Mouse (Mus musculus) R1 (cell line): ENCODE results near the gene Tgfb1i1.
A peak's percentile ranks its signal among the peaks of the same experiment; 100 is the strongest.

Experiments used
- DNase-seq: peaks from one replicate; pipeline ENCODE4 v3.0.0-alpha.2; 2018; ENCODE audit warnings: low read depth, low spot score

The Tgfb1i1 gene

DNA sequence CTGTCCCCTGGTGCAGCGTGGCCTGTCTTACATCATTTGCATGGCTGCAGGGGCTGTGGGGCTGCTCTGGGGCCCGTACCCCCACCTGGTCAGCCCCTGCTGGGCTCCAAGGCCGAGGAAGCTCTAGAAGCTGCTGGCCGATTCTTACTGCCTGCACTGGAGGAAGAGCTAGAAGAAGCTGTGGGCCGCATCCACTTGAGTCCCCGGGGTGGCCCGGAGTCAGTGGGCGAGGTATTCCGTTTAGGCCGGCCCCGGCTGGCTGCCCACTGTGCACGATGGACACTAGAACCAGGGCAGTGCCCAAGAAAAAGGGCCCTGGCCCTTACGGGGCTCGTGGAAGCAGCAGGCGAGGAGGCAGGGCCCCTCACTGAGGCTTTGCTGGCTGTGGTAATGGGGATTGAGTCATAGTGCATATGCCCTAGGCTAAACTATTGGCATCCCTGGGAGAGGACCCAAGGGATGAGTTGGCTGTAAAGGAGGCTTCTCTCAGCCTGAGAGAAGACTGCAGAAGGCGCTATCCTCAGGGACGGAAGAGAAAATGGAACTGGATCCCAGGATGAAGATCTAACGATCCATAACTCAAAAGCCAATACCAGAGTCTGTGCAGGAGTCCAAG, 2.1 kb upstream of the Tgfb1i1 start:
- DNase-seq = no peak

DNA sequence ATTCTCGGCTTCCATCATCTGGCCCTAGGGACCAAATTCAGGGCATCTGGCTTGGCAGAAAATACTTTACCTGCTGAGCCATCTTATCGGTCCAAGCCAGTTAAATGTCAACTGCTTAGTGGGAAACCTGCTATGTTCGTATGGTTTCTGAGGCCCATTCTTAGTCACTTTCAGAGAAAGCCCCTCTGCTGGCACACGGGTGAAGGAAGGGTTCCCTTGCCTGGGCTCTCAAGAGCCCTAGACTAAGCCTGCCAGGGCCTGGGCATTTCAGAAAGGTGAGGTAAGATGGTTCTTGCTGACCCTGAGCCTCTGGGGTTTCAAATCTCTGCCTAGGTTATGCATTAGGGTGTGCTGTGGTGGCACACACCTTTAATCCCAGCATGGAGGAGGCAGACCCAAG, 1.1 kb upstream of the Tgfb1i1 start:
- DNase-seq = no peak

DNA sequence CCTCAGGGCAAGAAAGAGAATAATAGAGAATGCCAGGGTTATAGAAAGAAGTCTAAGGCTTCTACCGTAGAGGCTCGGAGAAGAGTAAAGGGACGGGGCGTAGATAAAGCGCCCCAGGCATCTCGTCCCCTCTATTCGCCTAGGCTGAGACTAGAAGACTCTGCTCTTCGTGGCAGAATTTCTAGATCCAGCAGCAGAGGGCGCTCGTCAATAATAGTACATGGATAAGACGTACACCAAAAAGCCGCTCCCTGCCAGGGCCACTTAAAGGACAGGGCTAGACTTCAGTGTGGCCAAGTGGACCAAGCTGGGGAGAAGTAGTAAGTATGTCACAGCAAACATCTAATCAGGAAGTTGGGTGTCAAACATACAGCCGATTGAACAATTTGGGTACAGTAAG, 831 bp downstream of the Tgfb1i1 start:
- DNase-seq = peak; percentile 83

DNA sequence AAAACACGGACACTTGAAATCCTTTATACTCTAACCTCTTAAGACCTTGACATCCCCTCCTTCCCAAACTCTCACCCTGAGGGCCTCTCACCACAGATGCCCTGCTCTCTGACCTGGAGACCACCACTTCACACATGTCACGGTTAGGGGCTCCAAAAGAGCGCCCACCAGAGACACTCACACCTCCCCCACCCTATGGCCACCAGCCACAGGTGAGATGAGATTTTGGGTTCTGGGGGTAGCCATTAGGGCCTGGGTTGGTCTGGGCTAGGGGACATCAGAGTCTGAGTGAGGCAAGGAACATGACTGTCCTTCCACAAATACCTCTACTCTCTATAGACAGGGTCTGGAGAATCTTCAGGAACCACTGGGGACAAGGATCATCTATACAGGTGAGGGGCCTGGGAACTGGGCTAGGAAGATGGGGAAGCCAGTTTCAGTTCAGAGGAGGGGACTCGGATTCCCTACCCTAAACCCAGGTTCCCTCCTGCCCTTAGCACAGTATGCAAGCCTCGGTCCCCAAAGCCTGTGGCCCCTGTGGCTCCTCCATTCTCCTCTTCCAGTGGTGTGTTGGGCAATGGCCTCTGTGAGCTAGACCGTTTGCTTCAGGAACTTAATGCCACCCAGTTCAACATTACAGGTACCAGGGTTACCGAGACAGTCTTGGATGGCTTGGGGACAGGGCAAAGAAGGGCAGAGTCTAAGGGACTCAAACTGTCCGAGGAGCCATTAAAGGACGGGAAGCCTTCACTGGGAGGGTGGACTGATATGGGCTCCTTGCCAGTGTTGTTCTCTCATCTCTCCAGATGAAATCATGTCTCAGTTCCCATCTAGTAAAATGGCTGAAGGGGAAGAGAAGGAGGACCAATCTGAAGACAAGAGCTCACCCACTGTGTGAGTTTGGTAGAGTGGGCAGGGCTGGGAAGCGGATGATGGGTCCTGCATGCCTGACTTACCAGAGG, 1.8 kb downstream of the Tgfb1i1 start:
- DNase-seq = no peak

DNA sequence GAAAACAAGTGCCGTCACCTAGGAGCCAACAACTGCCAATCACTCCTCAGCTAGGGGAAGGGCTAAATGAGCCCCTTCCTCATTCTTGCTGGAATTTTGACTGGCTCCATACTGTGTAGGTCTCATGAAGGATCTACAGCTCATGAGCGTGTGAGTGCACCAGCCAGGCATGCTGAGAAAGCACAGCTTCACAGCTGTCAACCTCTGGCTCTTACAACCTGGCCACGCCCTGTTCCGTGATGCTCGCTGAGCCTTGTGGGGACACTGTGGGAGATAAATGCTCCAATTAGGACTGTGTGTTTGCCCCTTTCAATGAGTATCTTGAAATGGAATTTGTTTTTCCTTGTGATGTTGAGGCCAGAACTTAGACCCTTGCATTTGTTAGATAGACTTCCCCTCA, 3.4 kb downstream of the Tgfb1i1 start:
- no peak for DNase-seq

DNA sequence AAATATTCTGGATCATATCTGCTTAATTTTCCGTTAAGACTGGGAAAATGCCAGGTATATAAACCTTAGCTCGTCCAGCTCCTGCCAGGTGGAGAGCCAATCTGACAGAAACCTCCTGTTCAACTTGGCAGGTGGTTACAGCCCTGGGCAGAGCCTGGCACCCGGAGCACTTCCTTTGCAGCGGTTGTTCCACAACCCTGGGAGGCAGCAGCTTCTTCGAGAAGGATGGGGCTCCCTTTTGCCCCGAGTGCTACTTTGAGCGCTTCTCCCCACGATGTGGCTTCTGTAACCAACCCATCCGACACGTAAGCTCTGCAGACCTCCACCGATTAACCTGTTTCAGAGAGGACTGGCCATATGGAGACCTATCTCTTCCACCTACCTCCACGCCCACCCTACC, 5.3 kb downstream of the Tgfb1i1 start:
- no peak for DNase-seq

DNA sequence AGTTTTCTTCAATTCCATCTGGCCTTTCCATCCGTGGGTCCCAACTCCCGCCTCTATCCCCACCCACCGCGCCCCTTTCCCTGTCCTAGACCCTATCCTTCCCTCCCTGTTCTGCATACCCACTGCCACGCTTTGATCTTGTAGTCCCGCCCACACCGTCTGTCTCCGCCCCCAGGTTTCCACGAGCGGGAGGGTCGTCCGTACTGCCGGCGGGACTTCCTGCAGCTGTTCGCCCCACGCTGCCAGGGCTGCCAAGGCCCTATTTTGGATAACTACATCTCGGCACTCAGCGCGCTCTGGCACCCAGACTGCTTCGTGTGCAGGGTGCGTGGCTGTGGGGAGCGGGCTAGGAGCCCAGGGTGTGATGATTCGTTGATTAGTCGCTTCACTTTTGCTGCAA, 6.0 kb downstream of the Tgfb1i1 start:
- peak; percentile 65 for DNase-seq

DNA sequence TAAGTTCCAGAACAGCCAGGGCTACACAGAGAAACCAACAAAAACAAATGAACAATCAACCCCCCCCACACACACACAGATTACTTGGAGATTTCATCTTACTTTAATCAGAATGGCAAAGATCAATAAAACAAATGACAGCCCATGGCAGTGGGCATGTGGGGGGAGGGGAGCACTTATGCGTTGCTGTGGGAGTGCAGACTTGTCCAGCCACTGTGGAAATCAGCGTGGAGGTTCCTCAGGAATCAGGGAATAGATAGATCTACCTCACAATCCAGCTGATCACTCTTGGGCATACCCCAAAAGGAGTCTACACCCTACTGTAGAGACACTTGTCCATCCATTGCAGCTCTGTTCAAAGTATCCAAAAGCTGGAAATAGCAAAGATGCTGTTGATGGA, 8.4 kb downstream of the Tgfb1i1 start:
- no peak for DNase-seq

DNA sequence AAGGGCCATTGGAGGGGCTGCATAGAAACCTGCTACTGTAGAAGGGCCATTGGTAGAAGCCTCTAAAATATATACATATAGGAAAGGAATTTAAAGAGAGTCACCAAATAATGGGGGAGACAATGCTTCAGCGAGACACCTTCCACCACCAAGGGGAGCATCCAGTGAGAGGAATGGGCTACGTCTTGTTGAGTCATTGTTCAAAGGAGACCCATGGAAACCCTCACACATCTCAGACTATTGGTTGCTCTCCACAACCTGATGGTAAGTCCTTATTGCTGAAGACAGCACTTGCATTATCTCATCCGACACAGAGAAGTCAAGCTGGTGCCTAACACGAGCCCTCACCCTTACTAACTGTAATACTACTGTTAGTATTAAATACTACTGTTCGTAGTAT, 9.1 kb downstream of the Tgfb1i1 start:
- DNase-seq = no peak

DNA sequence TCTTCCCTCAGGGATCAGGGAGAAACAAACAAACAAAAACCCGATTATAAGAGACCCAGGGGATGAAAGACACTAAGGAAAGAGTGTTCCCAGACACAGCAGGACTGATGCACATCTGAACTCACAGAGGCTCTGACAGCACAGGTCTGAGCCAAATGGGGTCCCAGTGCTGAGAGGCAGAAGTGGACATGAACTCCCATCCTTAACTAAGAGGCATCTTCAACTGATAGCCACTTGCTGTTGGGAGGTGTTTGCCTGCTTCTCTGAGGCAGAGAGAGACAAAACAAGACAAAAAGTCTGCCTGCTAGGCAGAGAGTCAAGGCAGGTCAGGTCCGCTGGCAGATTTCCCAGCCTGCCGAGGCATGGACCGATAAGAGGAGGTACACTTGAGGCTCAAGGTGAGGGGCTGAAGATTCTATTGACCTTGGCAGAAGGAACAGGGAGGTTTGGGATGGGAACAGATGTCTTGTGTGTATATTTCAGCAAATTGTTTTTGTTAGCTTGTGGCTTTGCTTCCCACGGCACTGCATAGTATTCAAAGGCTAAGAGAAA, 10.2 kb downstream of the Tgfb1i1 start:
- DNase-seq = no peak

DNA sequence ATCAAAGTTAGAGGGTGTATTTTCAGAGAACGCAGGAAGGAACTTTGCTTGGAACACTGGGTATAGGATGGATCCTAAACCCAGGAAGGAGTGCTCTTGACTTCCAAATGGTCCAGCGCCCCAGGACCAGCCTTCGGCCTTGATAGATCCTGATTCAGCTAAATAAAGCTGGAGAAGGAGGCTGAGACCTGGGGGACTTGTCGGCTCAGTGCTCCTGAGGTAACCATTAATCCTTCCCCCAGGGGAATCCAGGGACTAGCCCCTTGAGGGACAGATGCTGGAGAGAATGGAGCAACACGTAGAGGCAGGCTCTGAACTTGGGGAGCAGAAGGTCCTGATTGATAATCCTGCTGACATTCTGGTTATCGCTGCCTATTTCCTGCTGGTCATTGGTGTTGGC, 18.8 kb downstream of the Tgfb1i1 start, which contains the start of gene Slc5a2:
Gene Slc5a2 (plus strand): TSS at position 247 of the 400 bp plus-strand sequence.
- no peak for DNase-seq

DNA sequence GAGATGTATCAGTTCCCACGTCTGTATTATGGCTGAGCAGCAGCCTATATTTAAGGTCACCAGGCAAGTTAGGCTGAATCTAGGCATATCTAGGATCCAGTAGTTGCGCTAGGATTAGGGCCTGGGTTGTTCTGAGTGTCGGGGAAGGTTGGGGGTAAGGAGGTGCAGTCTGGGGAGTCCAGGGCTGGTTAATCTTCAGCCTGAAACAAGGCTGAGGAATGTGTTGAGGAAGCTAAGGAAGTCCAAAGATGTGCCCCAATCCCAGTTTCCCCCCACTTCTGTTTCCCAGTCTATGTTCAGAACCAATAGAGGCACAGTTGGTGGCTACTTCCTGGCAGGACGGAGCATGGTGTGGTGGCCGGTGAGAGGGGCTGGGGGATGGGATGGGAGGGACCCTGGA, 19.4 kb downstream of the Tgfb1i1 start:
- no peak for DNase-seq

DNA sequence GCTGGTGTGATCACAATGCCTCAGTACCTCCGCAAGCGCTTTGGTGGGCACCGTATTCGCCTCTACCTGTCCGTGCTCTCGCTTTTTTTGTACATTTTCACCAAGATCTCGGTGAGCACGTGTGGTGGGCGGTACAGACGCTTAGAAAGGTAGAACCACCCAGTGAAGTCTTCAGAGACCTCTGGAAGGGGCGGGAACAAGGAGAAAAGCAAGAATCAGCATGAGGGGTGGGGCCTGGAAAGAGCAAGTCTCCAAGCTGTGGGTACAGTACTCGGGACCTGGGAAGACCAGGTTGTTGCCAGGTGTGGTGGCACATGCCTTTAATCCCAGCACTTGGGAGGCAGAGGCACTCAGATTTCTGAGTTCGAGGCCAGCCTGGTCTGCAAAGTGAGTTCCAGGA, 20.8 kb downstream of the Tgfb1i1 start:
- DNase-seq = peak; percentile 54

DNA sequence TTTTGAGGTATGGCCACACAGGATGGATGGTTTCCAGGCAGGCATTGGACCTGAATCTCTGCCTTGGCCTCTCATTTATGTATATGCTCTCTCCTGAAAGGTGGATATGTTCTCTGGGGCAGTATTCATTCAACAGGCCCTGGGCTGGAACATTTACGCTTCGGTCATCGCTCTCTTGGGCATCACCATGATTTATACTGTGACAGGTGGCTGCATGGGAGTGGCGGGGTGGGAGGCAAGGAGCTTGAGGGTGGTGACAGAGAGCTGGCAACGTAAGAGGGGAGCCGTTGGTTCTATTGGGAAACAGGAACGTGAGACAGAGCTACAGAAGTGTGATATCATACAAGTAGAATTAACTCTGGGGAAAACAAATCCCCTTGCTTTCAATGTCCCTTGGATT, 21.2 kb downstream of the Tgfb1i1 start:
- DNase-seq = no peak

DNA sequence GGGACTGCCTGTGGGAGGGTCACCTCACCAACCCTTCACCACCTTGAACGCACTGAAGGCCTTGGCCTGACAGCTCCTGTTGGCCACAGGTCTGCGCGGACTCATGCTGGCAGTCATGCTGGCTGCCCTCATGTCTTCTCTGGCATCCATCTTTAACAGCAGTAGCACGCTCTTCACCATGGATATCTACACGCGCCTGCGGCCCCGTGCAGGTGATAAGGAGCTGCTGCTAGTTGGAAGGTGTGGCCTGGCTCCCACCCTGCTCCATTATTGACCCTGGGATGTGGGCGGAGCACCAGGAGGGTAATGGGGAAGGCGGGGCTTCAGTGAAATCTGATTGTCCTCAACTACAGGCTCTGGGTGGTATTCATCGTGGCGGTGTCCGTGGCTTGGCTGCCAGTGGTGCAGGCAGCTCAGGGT, 23.8 kb downstream of the Tgfb1i1 start:
- DNase-seq = peak; percentile 85

DNA sequence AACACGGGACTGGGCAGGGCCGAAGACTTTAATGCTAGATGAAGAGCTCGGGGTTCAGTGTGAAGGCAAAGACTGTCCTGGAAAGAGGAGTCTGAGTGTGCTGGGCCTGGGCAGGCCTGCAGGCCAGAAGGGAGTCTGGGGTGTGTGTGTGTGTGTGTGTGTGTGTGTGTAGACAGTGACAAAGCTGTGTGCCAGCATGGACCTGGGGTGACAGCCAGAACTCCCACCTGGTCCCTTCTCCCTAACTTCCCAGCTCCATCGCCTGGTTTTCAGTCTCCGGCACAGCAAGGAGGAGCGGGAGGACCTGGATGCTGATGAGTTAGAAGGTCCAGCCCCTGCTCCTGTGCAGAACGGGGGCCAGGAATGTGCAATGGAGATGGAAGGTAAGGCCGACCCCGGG, 24.9 kb downstream of the Tgfb1i1 start:
- DNase-seq = no peak

DNA sequence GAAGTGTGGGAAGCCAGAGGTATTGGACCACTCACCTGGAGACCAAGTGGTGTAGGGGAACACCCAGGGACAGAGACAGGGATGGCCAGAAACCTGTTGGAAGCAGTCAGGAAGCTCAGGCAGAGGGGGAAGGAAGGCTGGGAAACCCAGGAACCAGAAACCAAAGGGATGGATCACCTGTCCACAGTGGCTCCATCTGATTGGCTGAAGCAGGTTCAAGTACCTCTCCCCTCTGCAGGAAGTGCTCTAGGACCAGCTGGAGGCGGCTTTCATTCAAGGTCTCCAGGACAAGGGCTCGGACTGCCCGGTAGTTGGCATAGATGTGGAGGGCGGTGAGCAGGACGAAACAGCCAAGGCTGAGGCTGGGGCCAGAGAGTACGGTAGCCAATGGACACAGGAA, 29.4 kb downstream of the Tgfb1i1 start:
- DNase-seq = no peak

DNA sequence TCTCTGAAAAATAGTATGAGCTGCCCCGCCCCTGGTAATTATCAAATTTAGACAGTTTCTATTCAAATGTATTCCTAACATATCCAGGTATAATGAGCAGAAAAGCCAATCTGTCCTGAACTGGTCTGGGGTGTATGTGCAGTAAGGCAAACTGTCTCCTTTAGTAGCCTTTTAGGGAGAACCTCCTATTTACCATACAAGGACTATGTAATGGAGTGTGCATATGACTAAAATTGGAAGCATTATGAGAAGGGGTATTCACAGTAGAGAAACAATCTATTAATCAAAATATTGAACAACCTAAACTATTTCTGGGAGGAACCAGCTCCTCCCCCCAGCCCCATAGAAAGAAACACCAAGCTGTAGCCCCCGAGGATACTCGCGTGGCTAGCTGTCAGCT, 33.1 kb downstream of the Tgfb1i1 start:
- DNase-seq = no peak

DNA sequence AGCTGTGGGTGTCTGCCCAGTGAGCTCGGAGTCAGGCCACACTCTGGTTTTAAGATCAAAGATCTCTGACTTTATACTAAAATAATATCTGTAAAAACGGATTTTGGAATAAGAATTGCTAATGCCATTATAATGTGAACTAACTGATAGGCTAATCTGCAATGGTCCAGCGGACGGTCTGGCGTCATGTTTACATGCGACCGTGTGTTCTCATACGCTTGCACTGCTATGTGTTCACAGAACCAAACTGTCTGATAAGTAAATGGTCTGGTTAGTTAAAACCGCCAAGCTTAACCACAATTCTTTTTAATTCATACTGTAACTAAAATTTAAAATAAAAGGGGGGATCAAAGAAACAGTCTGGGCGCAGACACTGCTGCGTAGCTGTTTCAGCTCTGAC, 35.2 kb downstream of the Tgfb1i1 start:
- no peak for DNase-seq

DNA sequence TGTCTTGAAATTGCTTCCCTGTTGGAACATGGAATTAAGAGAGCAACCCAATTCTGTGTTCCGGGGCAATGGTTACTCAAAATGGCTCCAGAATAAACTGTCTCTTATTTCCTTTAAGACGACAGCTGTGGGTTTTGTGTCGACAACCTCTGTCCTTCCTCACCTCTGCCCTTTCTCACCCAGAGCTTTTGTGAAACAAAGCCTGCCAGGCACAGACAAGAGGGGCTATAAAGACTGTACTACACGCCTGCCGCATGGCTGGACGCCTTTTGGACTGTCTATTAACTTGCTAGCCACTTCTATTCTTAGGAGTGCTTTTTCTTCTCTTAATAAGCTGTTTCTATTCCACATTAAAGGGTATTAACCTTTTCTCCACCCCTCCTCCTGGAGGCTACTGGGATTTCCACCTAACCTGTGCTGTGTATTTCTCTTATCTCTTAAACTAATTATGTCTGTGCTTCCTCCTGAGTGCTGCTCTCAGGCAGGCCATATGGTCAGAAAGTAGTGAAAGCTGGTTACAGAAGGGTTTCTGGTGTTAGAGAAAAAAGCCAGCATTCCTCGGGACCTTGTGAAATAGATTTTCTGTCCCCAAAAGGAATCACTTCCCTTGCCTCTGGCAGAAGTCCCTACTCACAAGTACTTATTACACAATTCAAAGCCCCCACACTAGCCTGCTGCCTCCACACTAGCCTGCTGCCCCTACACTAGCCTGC, 36.1 kb downstream of the Tgfb1i1 start:
- DNase-seq = no peak

DNA sequence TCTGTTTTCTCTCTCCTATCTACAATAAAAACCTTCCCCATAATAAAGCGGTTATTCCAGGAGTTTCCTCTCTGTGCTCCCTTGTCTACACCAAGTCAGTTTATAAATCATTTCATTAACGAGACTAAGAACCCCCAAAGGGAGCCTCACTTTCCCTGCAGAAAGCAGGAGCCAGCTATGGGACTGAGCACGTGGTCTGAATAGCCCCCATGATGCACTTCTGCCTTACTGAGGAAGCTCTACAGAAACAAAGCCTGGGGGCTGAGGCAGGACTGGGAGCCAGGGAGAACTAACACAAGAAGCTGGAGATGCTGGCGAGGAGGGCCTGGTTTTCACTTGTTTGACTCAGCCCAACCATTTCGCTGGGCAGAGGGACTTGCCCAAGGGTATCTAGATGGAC, 37.4 kb downstream of the Tgfb1i1 start:
- DNase-seq = no peak

DNA sequence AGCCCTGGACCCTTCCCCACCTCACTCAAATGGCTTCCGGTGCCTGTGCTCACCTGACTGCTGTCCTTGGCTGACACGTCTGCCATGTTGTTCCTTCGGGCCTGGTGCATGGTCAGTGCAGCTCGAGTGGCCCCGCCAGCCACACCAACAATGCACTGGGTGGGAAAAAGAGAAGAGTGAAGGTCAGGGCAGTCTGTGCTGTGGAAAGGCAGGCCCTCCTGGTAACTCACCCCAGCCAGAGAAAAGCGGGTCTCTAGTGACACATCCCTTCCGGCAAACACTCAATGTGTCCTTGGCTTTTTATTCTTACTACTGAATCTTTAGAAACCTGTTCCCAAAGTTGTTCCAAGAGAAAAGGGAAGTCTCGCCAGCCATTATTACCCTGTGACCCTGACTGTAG, 38.4 kb downstream of the Tgfb1i1 start:
- no peak for DNase-seq
